ENCODE assay signal across 8 mouse cellular contexts in the genomic region with DNA sequence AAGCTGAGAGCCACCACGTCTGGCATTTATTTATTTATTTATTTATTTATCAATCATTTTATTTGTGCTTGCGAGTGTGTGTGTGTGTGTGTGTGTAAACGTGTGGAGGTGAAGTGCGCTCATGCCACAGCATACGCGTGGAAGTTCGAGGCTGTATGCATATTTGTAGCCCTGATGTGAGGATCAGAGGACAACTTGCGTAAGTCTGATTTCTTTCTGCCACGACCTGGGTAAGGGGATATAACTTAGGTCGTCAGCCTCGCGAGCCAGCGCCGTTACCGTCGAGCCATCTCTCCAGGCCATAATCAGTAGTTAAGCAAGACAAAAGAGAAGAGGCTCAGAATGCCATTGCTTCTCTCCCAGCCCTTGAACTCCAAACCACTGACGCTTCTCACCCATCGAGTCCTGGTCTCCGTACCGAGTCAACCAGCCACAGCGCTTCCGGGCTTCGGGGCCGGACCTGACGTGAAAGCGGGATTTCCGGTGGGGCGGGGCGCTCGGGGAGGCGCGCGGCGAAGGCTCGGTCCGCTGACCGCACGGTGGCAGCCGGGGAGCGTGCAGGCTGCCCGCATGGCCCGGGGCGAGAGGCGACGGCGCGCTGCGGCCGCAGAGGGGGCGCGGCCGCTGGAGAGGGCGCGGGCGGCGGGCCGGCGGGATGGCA. TPM values are rescaled to one million over a fixed set of nuclear protein-coding genes. Genes with fewer than 3 reads are reported as not detected.
A peak's percentile ranks its signal among the peaks of the same experiment; 100 is the strongest.
DNase-seq lines count a peak whose midpoint lies in the region; ATAC-seq lines count a peak whose summit lies in the region.

Mogs (plus strand) TSS at position 486 of the 661 bp plus-strand sequence.

- 1% methylated on average over 51 of the region's 58 CpGs for WGBS in hindbrain, embryonic 15.5 days

- ATAC-seq in hindbrain, embryonic 15.5 days (ENCODE audit: low FRiP score, low read depth) = peak; percentile 91

- H3K4me2 ChIP-seq in hindbrain, embryonic 15.5 days = peak within 1 kb of the TSS; percentile 95

- H3K27me3 ChIP-seq in hindbrain, embryonic 15.5 days = no peaks in the 10 kb centered on the region

- H3K4me3 ChIP-seq in hindbrain, embryonic 15.5 days = peak within 1 kb of the TSS; percentile 70

- H3K27ac ChIP-seq in hindbrain, embryonic 15.5 days (replicated peaks) = peak within 1 kb of the TSS; percentile 81

- H3K9me3 ChIP-seq in hindbrain, embryonic 15.5 days = no peaks in the 10 kb centered on the region

- H3K36me3 ChIP-seq in hindbrain, embryonic 15.5 days = peaks cover 22% of the 10 kb centered on the region

- peak within 1 kb of the TSS; percentile 86 for H3K9ac ChIP-seq in hindbrain, embryonic 15.5 days

- DNase-seq in T-cell, adult 2 months (ENCODE audit: low spot score) = peak; percentile 87
- DNase-seq in cerebellum, postnatal 4 days (ENCODE audit: low spot score in 2 of 2) = peak; percentile 89 to 91
- DNase-seq in gastrocnemius, adult 18-20 months (ENCODE audit: low spot score) = peak; percentile 93
- DNase-seq in left cerebral cortex, adult 11 months (ENCODE audit: low spot score) = peak; percentile 81
- peak; percentile 96 to 97 for DNase-seq in lung, postnatal 4 days
- DNase-seq in retina, postnatal 1 day = peak; percentile 94
- DNase-seq in urinary bladder, adult 18-20 months (ENCODE audit: low spot score in 2 of 2) = peak; percentile 93 to 94

- H3K4me1 ChIP-seq in hindbrain, embryonic 15.5 days (replicated peaks) = peaks cover 46% of the 10 kb centered on the region

RNA-seq across cellular contexts. Expression of gene Mogs, which starts in this region (rescaled TPM):
- 1 to 10 TPM; 6.2 to 6.5 TPM for total RNA-seq in gastrocnemius, adult 18-20 months (2021)
- polyA plus RNA-seq in hindbrain, embryonic 15.5 days (2015; fragmentation: Nextera tagmentation; extraction: Ambion mirVana) = 22.8 and 27.2 TPM in 2 replicates

Comparison
In these comparisons a context has a peak if more than half of its experiments do, and no peak if none do; other contexts are left out.
1. Peak in every context shown above with its lines: DNase-seq, ATAC-seq, H3K4me3 ChIP-seq and H3K27ac ChIP-seq.